Mouse (Mus musculus) testis, postnatal 10 days (tissue): ENCODE measurements around the gene Gm44579.
A peak's percentile ranks its signal among the peaks of the same experiment; 100 is the strongest.

Experiments used
- DNase-seq: peaks from one replicate; pipeline ENCODE4 v3.0.0; 2021; ENCODE audit warnings: low spot score

Gm44579 gene

GRCm38 (mm10) chr15:98167645-98168621 is 52.8 kb downstream of the Gm44579 start:
- peak; percentile 86 for DNase-seq

DNA sequence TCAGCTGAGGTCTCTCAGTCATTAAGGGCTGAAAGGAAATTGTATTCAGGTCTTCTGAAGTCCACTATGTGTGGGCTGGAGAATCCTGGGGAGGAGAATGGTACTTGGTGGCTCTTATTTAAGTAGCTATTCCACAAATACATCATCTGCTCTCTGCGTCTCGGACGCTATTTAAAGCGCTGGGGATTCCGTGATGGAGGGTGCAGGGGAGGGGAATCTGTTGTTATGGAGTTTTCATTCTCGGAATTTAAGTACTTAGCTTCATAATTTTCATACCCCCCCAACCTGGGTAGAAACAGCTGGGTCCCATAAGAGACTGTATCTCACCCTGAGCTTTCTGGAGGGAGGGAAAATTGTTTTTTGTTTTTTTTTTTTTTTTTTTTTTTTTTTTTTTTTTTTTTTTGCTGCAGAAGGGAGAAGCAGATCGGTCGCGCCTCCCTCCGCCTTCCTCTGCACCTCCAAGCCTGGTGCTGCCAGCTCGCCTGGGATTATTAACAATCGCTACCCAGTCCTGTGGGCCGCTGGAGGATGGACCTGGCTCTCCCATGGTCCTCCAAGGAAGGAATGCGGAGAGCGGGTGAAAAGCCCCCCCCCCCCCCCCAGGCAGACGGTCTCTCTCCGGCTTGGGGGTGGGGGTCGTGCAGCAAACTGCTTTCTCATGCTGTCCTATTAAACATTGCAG is 53.7 kb downstream of the Gm44579 start, which contains the start of gene Ccdc184:
Gene Ccdc184 (plus strand): TSS at position 196 of the 682 bp plus-strand sequence.
- no peak for DNase-seq

DNA sequence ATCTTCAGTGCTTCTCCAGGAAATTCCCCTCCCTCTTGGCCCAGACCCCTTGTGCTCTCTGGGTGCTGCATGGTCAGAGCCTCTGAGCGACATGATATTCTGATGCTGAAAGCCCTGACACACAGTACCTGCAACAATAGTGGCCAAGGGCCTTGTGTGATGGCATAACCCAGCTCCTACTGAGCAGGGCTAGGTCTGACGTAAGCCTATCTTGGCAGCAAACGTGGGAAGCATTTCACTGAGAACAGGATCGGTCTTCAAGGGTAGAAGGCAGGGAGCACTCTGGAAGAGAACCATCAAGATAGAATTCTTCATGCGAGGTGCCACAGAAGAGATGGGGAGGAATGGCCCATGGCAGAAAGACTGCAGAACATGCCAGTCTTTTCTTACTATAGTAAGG is 55.3 kb downstream of the Gm44579 start, which contains the start of gene Asb8:
Gene Asb8 (minus strand): TSS at position 101 of the 400 bp plus-strand sequence.
- DNase-seq = no peak

DNA sequence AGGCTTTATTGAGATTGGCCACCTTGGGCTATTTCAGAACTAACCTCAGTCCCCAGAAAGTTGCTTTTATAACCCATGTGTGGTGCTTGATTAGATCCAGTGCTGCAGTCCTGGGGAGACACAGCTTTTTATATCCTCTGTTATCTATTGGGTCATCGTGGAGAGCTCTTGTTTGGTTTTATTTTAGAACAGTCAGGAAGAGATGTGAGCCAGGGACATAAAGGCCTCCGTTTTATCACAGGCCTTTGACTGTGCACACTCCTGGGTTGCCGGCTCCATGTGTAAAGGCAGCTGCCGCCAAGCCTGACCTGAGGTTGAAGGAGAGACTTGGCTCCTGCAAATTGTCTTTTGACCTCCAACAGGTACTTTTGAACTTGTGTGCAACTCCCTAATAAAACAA is 58.2 kb downstream of the Gm44579 start:
- DNase-seq = no peak

DNA sequence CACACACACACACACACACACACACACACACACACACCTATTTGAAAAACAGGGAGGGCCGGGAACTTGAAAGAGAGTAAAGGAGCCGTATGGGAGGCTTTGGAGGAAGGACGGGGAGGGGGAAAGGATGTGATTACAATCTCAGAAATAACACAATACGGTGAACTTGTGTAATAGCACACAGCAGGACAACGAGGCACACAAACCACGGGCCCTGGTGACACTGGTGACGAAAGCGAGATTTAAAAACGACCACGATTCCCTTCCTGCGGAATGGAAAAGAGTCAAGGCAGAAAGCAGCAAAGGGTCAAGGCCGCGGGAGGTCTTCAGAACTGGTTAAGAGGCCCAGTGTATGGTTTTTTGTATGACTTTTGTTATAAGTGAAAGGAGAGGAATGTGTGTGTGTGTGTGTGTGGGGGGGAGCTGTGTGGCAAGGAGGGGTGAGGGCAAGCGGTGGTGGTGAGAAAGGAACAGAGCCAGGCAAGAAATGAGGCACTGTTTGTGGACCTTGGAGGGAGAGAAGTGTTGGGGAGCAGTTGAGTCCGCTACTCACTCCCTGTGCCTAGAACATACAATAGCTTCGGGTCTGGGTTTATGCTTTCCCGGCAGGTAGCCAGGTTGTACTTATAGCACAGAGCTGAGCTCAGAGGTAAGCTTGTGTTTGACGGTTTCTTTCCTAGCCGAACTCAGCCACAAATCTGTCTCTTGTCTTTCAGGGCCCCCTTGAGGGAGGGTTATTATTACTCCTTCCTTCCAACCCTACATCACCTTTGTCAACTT is 59.6 kb downstream of the Gm44579 start:
- no peak for DNase-seq

- DNase-seq = no peak
Observed at GRCm38 (mm10) chr15:98157253-98157652, 63.5 kb downstream of the Gm44579 start.

DNA sequence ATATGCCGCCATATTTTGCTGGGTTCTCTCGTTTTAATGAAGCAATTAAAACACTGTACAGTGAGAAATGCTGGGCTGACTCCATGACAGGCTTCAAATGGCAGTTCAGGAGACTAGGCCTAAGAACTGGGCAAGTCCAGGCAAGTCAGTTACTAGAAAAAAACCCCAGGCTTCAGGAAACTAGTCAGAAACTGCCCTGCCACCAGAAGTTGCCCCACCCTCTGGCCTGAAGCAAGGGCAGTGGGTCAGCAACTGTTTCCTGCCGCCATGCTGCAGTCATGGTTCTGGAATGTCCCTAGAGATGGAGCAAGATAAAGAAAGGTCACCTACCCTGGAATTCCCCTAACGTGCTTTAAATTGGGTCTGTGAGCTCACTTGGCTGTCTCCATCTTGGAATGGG is 64.8 kb downstream of the Gm44579 start:
- DNase-seq = no peak

- no peak for DNase-seq
Observed at GRCm38 (mm10) chr15:98155272-98155671, 65.5 kb downstream of the Gm44579 start.

DNA sequence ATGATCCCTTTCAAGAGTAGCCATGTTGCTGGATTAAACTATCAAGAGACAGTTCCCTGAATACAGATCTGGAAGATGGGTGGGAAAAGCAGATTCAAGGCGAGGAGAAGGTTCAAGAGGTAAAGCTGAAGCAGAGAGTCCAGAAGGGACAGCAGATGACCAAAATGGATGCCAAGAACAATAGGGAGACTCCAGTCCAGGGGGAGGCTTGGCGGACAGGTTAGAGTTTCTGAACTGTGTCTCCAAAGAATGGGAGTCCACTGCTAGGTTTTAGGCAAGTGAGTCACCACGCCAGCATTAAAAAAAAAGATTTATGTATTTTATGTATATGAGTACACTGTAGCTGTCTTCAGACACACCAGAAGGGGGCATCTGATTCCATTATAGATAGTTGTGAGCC is 66.1 kb downstream of the Gm44579 start:
- no peak for DNase-seq

GRCm38 (mm10) chr15:98154146-98154545 is 66.6 kb downstream of the Gm44579 start:
- no peak for DNase-seq

DNA sequence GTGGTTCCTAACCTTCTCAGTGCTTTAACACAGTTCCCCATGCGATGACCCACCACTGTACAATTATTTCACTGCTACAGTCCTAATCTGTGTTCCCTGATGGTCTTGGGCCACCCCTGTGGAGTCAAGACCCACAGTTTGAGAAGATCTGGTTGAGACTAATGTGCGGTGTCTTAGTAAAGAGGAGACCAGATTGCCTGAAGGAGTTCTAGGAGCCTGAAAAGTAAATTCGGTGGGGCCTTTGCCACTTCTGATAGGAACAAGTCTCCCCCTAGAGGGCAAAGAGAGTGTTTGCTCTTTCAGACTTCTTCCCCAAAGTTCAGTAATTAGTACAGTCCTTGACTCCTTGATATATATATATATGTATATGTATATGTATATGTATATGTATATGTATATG is 67.2 kb downstream of the Gm44579 start:
- DNase-seq = no peak

- no peak for DNase-seq
Observed at GRCm38 (mm10) chr15:98152916-98153315, 67.9 kb downstream of the Gm44579 start.

- no peak for DNase-seq
Observed at GRCm38 (mm10) chr15:98149166-98149602, 71.6 kb downstream of the Gm44579 start.

- no peak for DNase-seq
Observed at GRCm38 (mm10) chr15:98148356-98148755, 72.4 kb downstream of the Gm44579 start.

- DNase-seq = peak; percentile 95
Observed at GRCm38 (mm10) chr15:98145559-98146181, 75.1 kb downstream of the Gm44579 start.

GRCm38 (mm10) chr15:98144861-98145507 is 75.8 kb downstream of the Gm44579 start:
- DNase-seq = peak; percentile 69

DNA sequence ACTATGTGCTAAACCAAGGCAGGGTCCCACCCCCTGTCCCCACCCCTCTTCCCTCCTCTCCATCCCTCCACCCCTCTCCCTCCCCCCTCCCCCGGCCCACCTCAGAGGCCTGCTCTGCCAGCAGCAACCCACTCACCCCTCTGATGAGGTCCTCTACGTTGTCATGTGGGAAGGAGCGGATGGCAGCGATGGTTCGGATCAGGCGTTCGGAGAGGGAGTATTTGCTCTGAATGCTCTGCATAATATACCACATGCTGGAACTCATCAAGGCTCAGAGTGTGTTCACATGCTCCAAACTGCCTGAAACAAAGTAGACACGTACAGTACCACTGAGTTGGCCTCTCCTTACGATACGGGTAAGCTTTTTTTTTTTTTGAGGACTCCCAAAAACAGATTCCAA is 78.3 kb downstream of the Gm44579 start:
- DNase-seq = no peak

DNA sequence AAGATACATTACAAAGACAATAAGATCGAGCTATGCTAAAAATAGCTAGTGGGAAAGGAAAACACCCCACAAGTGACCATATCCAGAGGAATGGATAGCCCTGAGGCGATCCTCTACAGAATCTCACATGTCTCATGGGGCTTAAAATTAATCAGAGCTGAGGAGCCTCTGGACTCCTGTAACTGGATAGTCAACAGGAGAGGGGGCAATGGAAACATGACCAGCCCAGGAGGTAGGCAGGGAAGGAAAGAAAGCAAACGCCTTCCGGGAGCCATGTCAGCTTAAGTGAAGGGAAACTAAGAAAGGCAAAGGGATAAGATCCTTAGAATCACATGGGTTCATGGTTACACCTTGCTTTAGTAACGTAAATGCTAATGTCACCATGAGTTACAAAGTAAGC is 80.0 kb downstream of the Gm44579 start:
- no peak for DNase-seq

DNA sequence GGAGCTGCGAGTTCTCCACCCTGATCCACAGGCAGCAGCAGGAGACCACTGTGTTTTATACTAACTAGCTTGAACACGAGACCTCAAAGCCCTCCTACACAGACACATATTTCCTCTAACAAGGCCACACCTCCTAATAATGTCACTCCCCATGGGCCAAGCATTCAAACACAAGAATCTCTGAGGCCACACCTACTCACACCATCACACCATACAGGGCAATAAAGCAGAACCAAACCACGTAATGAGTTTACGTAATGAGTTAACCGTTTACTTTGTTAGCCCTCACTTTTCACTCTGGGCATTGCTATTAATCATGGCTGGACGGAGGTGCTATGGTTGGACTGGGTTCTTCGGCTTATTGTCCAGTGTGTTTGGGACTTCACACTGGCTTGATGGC is 81.0 kb downstream of the Gm44579 start:
- no peak for DNase-seq

- no peak for DNase-seq
Observed at GRCm38 (mm10) chr15:98136871-98137270, 83.9 kb downstream of the Gm44579 start.
